Mouse (Mus musculus): ENCODE measurements around the gene Hoxb8. TPM values are rescaled to one million over a fixed set of nuclear protein-coding genes. Genes with fewer than 3 reads are reported as not detected.
A peak's percentile ranks its signal among the peaks of the same experiment; 100 is the strongest.

The Hoxb8 gene
- total and polyA plus RNA-seq, 2 experiments: 0.04 TPM; not detected in 1

- TF ChIP-seq POLR2A (IDR thresholded peaks at IDR 0.05; ENCODE audit: extremely low read depth, insufficient read depth, low read length) (no peak), CTCF (IDR thresholded peaks at IDR 0.05; ENCODE audit: low read depth, low read length) (no peak)
- DNase-seq (ENCODE audit: extremely low read depth, low read depth, low spot score): no peak
- Histone ChIP-seq H3K9ac (ENCODE audit: low read depth, low read length) (peak overlapping the region; percentile 90), H3K27ac (replicated peaks; ENCODE audit: insufficient read depth, low read depth, low read length) (peak overlapping the region; percentile 74), H3K27me3 (ENCODE audit: control insufficient read depth, insufficient read depth, low read length) (peaks cover 14% of the 10 kb centered on the region), H3K36me3 (ENCODE audit: control insufficient read depth, insufficient read depth, low read length) (no peaks in the 10 kb centered on the region; the same call in 1 of the 2 replicates), H3K4me1 (ENCODE audit: control insufficient read depth, insufficient read depth, low read length) (no peaks in the 10 kb centered on the region), H3K79me2 (ENCODE audit: control insufficient read depth, insufficient read depth, low read length) (peaks cover 3% of the 10 kb centered on the region; the same call in 1 of the 2 replicates), H3K4me3 (ENCODE audit: insufficient read depth, low read depth, low read length) (peak overlapping the region; percentile 89)
- 2% methylated on average over 34 of the region's 34 CpGs for WGBS
Observed at GRCm38 (mm10) chr11:96319071-96319902, 37.6 kb downstream of the Hoxb8 start.

GRCm38 (mm10) chr11:96319910-96320309 is 38.2 kb downstream of the Hoxb8 start:
- H3K27ac ChIP-seq (replicated peaks; ENCODE audit: insufficient read depth, low read depth, low read length): peak overlapping the region; percentile 41
- peak overlapping the region; percentile 56; the same call in 1 of the 2 replicates for H3K4me3 ChIP-seq (ENCODE audit: insufficient read depth, low read depth, low read length)
- peaks cover 3% of the 10 kb centered on the region; the same call in 1 of the 2 replicates for H3K79me2 ChIP-seq (ENCODE audit: control insufficient read depth, insufficient read depth, low read length)
- no peaks in the 10 kb centered on the region for H3K4me1 ChIP-seq (ENCODE audit: control insufficient read depth, insufficient read depth, low read length)
- TF ChIP-seq POLR2A (IDR thresholded peaks at IDR 0.05; ENCODE audit: extremely low read depth, insufficient read depth, low read length) (no peak), CTCF (IDR thresholded peaks at IDR 0.05; ENCODE audit: low read depth, low read length) (no peak)
- H3K9ac ChIP-seq (ENCODE audit: low read depth, low read length): peak overlapping the region; percentile 58
- 5% methylated on average over 29 of the region's 29 CpGs for WGBS
- H3K27me3 ChIP-seq (ENCODE audit: control insufficient read depth, insufficient read depth, low read length): peaks cover 14% of the 10 kb centered on the region
- no peaks in the 10 kb centered on the region; the same call in 1 of the 2 replicates for H3K36me3 ChIP-seq (ENCODE audit: control insufficient read depth, insufficient read depth, low read length)
- no peak for DNase-seq (ENCODE audit: extremely low read depth, low read depth, low spot score)

- Histone ChIP-seq H3K36me3 (ENCODE audit: control insufficient read depth, insufficient read depth, low read length) (no peaks in the 10 kb centered on the region; the same call in 1 of the 2 replicates), H3K79me2 (ENCODE audit: control insufficient read depth, insufficient read depth, low read length) (peaks cover 3% of the 10 kb centered on the region; the same call in 1 of the 2 replicates), H3K27ac (replicated peaks; ENCODE audit: insufficient read depth, low read depth, low read length) (no peak overlapping the region), H3K4me3 (ENCODE audit: insufficient read depth, low read depth, low read length) (no peak overlapping the region; the same call in 1 of the 2 replicates), H3K27me3 (ENCODE audit: control insufficient read depth, insufficient read depth, low read length) (peaks cover 14% of the 10 kb centered on the region), H3K4me1 (ENCODE audit: control insufficient read depth, insufficient read depth, low read length) (no peaks in the 10 kb centered on the region), H3K9ac (ENCODE audit: low read depth, low read length) (no peak overlapping the region)
- 18% methylated on average over 17 of the region's 17 CpGs for WGBS
- TF ChIP-seq CTCF (IDR thresholded peaks at IDR 0.05; ENCODE audit: low read depth, low read length) (no peak), POLR2A (IDR thresholded peaks at IDR 0.05; ENCODE audit: extremely low read depth, insufficient read depth, low read length) (no peak)
- no peak for DNase-seq (ENCODE audit: extremely low read depth, low read depth, low spot score)
Observed at GRCm38 (mm10) chr11:96320688-96321087, 39.0 kb downstream of the Hoxb8 start.

GRCm38 (mm10) chr11:96321846-96322245 is 40.1 kb downstream of the Hoxb8 start:
- no peak for DNase-seq (ENCODE audit: extremely low read depth, low read depth, low spot score)

GRCm38 (mm10) chr11:96322738-96323137 is 41.0 kb downstream of the Hoxb8 start:
- Histone ChIP-seq H3K27me3 (ENCODE audit: control insufficient read depth, insufficient read depth, low read length) (peaks cover 13% of the 10 kb centered on the region), H3K9ac (ENCODE audit: low read depth, low read length) (no peak overlapping the region), H3K27ac (replicated peaks; ENCODE audit: insufficient read depth, low read depth, low read length) (no peak overlapping the region)

More at GRCm38 (mm10) chr11:96321846-96322245, 40.1 kb downstream of the Hoxb8 start:
- Histone ChIP-seq H3K36me3 (ENCODE audit: control insufficient read depth, insufficient read depth, low read length) (no peaks in the 10 kb centered on the region; the same call in 1 of the 2 replicates), H3K79me2 (ENCODE audit: control insufficient read depth, insufficient read depth, low read length) (peaks cover 3% of the 10 kb centered on the region; the same call in 1 of the 2 replicates), H3K27me3 (ENCODE audit: control insufficient read depth, insufficient read depth, low read length) (peaks cover 14% of the 10 kb centered on the region), H3K4me1 (ENCODE audit: control insufficient read depth, insufficient read depth, low read length) (no peaks in the 10 kb centered on the region), H3K9ac (ENCODE audit: low read depth, low read length) (no peak overlapping the region), H3K27ac (replicated peaks; ENCODE audit: insufficient read depth, low read depth, low read length) (no peak overlapping the region), H3K4me3 (ENCODE audit: insufficient read depth, low read depth, low read length) (no peak overlapping the region)
- TF ChIP-seq CTCF (IDR thresholded peaks at IDR 0.05; ENCODE audit: low read depth, low read length): no peak
- TF ChIP-seq POLR2A (IDR thresholded peaks at IDR 0.05; ENCODE audit: extremely low read depth, insufficient read depth, low read length): no peak
- WGBS: 33% methylated on average over 5 of the region's 5 CpGs

More at GRCm38 (mm10) chr11:96322738-96323137, 41.0 kb downstream of the Hoxb8 start:
- Histone ChIP-seq H3K4me1 (ENCODE audit: control insufficient read depth, insufficient read depth, low read length) (no peaks in the 10 kb centered on the region), H3K4me3 (ENCODE audit: insufficient read depth, low read depth, low read length) (no peak overlapping the region), H3K36me3 (ENCODE audit: control insufficient read depth, insufficient read depth, low read length) (no peaks in the 10 kb centered on the region; the same call in 1 of the 2 replicates), H3K79me2 (ENCODE audit: control insufficient read depth, insufficient read depth, low read length) (peaks cover 3% of the 10 kb centered on the region; the same call in 1 of the 2 replicates)
- no peak for TF ChIP-seq CTCF (IDR thresholded peaks at IDR 0.05; ENCODE audit: low read depth, low read length)
- no peak for TF ChIP-seq POLR2A (IDR thresholded peaks at IDR 0.05; ENCODE audit: extremely low read depth, insufficient read depth, low read length)
- 34% methylated on average over 6 of the region's 6 CpGs for WGBS
- DNase-seq (ENCODE audit: extremely low read depth, low read depth, low spot score): no peak

Data from liver, adult 2 months (tissue).